Mouse (Mus musculus): ENCODE measurements at regions not wholly inside any gene's neighbourhood (a gene's known extent, or its start where the extent isn't known, plus 50 kb on each side); places are given as distances from the start of the nearest gene placed in this dataset.

GRCm38 (mm10) chr13:50965678-50966077, 135.0 kb upstream of the Spin1 start:
- H3K27ac ChIP-seq (ENCODE audit: insufficient read depth, low read length) = no peak overlapping the region
- TF ChIP-seq CTCF (IDR thresholded peaks at IDR 0.05; ENCODE audit: extremely low read depth, insufficient read depth, low read length) (no peak), POLR2A (IDR thresholded peaks at IDR 0.05; ENCODE audit: extremely low read depth, insufficient read depth, low read length) (no peak)
- H3K4me1 ChIP-seq (ENCODE audit: control insufficient read depth, insufficient read depth, low read length) = no peaks in the 10 kb centered on the region
- no peak overlapping the region for H3K4me3 ChIP-seq (ENCODE audit: insufficient read depth, low read length)

GRCm38 (mm10) chr13:50966826-50967225, 133.9 kb upstream of the Spin1 start:
- Histone ChIP-seq H3K4me1 (ENCODE audit: control insufficient read depth, insufficient read depth, low read length) (no peaks in the 10 kb centered on the region), H3K4me3 (ENCODE audit: insufficient read depth, low read length) (no peak overlapping the region), H3K27ac (ENCODE audit: insufficient read depth, low read length) (no peak overlapping the region)
- TF ChIP-seq POLR2A (IDR thresholded peaks at IDR 0.05; ENCODE audit: extremely low read depth, insufficient read depth, low read length) = no peak
- no peak for TF ChIP-seq CTCF (IDR thresholded peaks at IDR 0.05; ENCODE audit: extremely low read depth, insufficient read depth, low read length)

GRCm38 (mm10) chr13:50973379-50973778, 127.3 kb upstream of the Spin1 start:
- TF ChIP-seq POLR2A (IDR thresholded peaks at IDR 0.05; ENCODE audit: extremely low read depth, insufficient read depth, low read length) (no peak), CTCF (IDR thresholded peaks at IDR 0.05; ENCODE audit: extremely low read depth, insufficient read depth, low read length) (no peak)
- H3K4me3 ChIP-seq (ENCODE audit: insufficient read depth, low read length) = no peak overlapping the region
- H3K4me1 ChIP-seq (ENCODE audit: control insufficient read depth, insufficient read depth, low read length) = no peaks in the 10 kb centered on the region
- H3K27ac ChIP-seq (ENCODE audit: insufficient read depth, low read length) = no peak overlapping the region

GRCm38 (mm10) chr13:50975306-50975920, 125.3 kb upstream of the Spin1 start:
- Histone ChIP-seq H3K4me1 (ENCODE audit: control insufficient read depth, insufficient read depth, low read length) (no peaks in the 10 kb centered on the region), H3K27ac (ENCODE audit: insufficient read depth, low read length) (no peak overlapping the region), H3K4me3 (ENCODE audit: insufficient read depth, low read length) (no peak overlapping the region)
- no peak for TF ChIP-seq POLR2A (IDR thresholded peaks at IDR 0.05; ENCODE audit: extremely low read depth, insufficient read depth, low read length)

GRCm38 (mm10) chr13:50982005-50982404, 118.7 kb upstream of the Spin1 start:
- no peak overlapping the region for H3K27ac ChIP-seq (ENCODE audit: insufficient read depth, low read length)
- TF ChIP-seq CTCF (IDR thresholded peaks at IDR 0.05; ENCODE audit: extremely low read depth, insufficient read depth, low read length) (no peak), POLR2A (IDR thresholded peaks at IDR 0.05; ENCODE audit: extremely low read depth, insufficient read depth, low read length) (no peak)
- no peaks in the 10 kb centered on the region for H3K4me1 ChIP-seq (ENCODE audit: control insufficient read depth, insufficient read depth, low read length)
- H3K4me3 ChIP-seq (ENCODE audit: insufficient read depth, low read length) = no peak overlapping the region

- TF ChIP-seq POLR2A (IDR thresholded peaks at IDR 0.05; ENCODE audit: extremely low read depth, insufficient read depth, low read length) (no peak), CTCF (IDR thresholded peaks at IDR 0.05; ENCODE audit: extremely low read depth, insufficient read depth, low read length) (no peak)
- Histone ChIP-seq H3K4me1 (ENCODE audit: control insufficient read depth, insufficient read depth, low read length) (no peaks in the 10 kb centered on the region), H3K4me3 (ENCODE audit: insufficient read depth, low read length) (no peak overlapping the region)
Observed at GRCm38 (mm10) chr13:50982990-50983389, 117.7 kb upstream of the Spin1 start.

GRCm38 (mm10) chr13:50991726-50992432, 108.8 kb upstream of the Spin1 start:
- Histone ChIP-seq H3K4me1 (ENCODE audit: control insufficient read depth, insufficient read depth, low read length) (no peaks in the 10 kb centered on the region), H3K4me3 (ENCODE audit: insufficient read depth, low read length) (no peak overlapping the region), H3K27ac (ENCODE audit: insufficient read depth, low read length) (no peak overlapping the region)
- TF ChIP-seq CTCF (IDR thresholded peaks at IDR 0.05; ENCODE audit: extremely low read depth, insufficient read depth, low read length) = no peak
- no peak for TF ChIP-seq POLR2A (IDR thresholded peaks at IDR 0.05; ENCODE audit: extremely low read depth, insufficient read depth, low read length)

More at GRCm38 (mm10) chr13:50982990-50983389, 117.7 kb upstream of the Spin1 start:
- H3K27ac ChIP-seq (ENCODE audit: insufficient read depth, low read length) = no peak overlapping the region

- H3K4me3 ChIP-seq (ENCODE audit: insufficient read depth, low read length) = no peak overlapping the region
- no peaks in the 10 kb centered on the region for H3K4me1 ChIP-seq (ENCODE audit: control insufficient read depth, insufficient read depth, low read length)
- H3K27ac ChIP-seq (ENCODE audit: insufficient read depth, low read length) = no peak overlapping the region
- TF ChIP-seq CTCF (IDR thresholded peaks at IDR 0.05; ENCODE audit: extremely low read depth, insufficient read depth, low read length) = no peak
- TF ChIP-seq POLR2A (IDR thresholded peaks at IDR 0.05; ENCODE audit: extremely low read depth, insufficient read depth, low read length) = no peak
Observed at GRCm38 (mm10) chr13:50999738-51000137, 100.9 kb upstream of the Spin1 start.

DNA sequence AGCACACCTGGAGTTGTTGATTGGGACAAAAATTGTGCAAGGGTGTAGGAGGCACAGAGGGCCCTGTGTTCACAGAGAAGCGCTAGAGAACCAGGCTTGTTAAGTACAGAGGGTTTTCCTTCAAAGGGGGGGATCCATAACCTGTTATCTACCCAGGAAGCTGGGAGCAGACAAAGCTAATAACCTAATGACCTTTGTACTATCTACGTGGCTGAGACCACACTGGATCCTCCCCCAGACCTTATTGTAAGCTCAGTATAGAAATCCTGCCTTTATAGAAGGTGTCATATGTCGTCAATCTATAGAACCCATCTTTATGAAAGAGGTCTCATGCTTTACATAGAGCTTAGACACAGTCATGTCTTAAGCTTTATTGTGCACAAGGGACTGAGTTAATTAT, 95.9 kb upstream of the Spin1 start:
- Histone ChIP-seq H3K4me3 (ENCODE audit: insufficient read depth, low read length) (no peak overlapping the region), H3K27ac (ENCODE audit: insufficient read depth, low read length) (no peak overlapping the region), H3K4me1 (ENCODE audit: control insufficient read depth, insufficient read depth, low read length) (no peaks in the 10 kb centered on the region)
- TF ChIP-seq POLR2A (IDR thresholded peaks at IDR 0.05; ENCODE audit: extremely low read depth, insufficient read depth, low read length) (no peak), CTCF (IDR thresholded peaks at IDR 0.05; ENCODE audit: extremely low read depth, insufficient read depth, low read length) (no peak)

DNA sequence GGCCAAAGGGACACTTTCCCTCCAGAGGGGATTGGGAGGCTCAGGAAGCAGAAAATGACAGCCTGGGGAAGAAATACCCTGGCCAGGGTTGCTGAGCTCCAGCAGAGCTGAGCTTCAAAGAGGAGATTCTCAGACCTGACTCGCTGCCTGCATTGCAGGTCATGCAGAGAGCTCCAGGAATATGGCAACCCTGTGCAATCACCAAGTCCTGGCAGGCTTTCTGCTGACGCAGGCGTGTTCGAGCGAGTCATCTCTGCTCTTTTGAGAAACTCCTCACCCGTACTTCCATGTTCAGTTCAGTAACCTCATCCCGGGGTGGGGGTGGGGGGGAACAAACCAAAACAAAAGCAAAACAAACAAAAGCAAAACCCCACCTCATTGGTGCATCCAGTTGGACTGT, 89.9 kb upstream of the Spin1 start:
- Histone ChIP-seq H3K4me3 (ENCODE audit: insufficient read depth, low read length) (no peak overlapping the region), H3K27ac (ENCODE audit: insufficient read depth, low read length) (no peak overlapping the region), H3K4me1 (ENCODE audit: control insufficient read depth, insufficient read depth, low read length) (no peaks in the 10 kb centered on the region)
- no peak for TF ChIP-seq CTCF (IDR thresholded peaks at IDR 0.05; ENCODE audit: extremely low read depth, insufficient read depth, low read length)
- TF ChIP-seq POLR2A (IDR thresholded peaks at IDR 0.05; ENCODE audit: extremely low read depth, insufficient read depth, low read length) = no peak
